Mouse (Mus musculus): ENCODE measurements around the gene Nt5dc2. TPM values are rescaled to one million over a fixed set of nuclear protein-coding genes. Genes with fewer than 3 reads are reported as not detected.

The Nt5dc2 gene
- total RNA-seq, 1 experiment: 155 TPM

GRCm38 (mm10) chr14:31138897-31139429 is 8.1 kb downstream of the Nt5dc2 start:
- Histone ChIP-seq H3K9me3 (ENCODE audit: control insufficient read depth, insufficient read depth, low read depth, low read length) (no peaks in the 10 kb centered on the region), H3K27ac (ENCODE audit: insufficient read depth, low read depth, low read length, poor library complexity, severe bottlenecking) (no peak overlapping the region), H3K4me1 (ENCODE audit: control insufficient read depth in 2 of 2, insufficient read depth in 2 of 2, low read length in 2 of 2, poor library complexity in 1 of 2) (peaks cover 6 to 16% of the 10 kb centered on the region in 2 experiments; a peak in 2 of 4 replicates), H3K9ac (ENCODE audit: insufficient read depth, low read depth, low read length, poor library complexity, severe bottlenecking) (no peak overlapping the region), H3K4me3 (ENCODE audit: insufficient read depth in 1 of 2, low read depth in 1 of 2, low read length in 2 of 2, poor library complexity in 1 of 2, severe bottlenecking in 1 of 2) (no peak overlapping the region; a peak in 2 of 4 replicates), H3K36me3 (ENCODE audit: control insufficient read depth, insufficient read depth, low read length, poor library complexity, severe bottlenecking) (peaks cover 51% of the 10 kb centered on the region)
- no peak for DNase-seq (ENCODE audit: low read depth, low spot score)
- in situ Hi-C loops (cut with MboI; ENCODE audit: low sequenced_read_pairs in 2 of 2, unreplicated experiment in 2 of 2): no loop called here
- no peak for TF ChIP-seq MAFK (IDR thresholded peaks at IDR 0.05; ENCODE audit: insufficient read depth, low read depth, low read length)
- no peak for TF ChIP-seq ZNF384 (IDR thresholded peaks at IDR 0.05; ENCODE audit: low read depth, low read length)
- TF ChIP-seq HCFC1 (IDR thresholded peaks at IDR 0.05; ENCODE audit: borderline replicate concordance, insufficient read depth, low read length): no peak
- no peak for TF ChIP-seq CHD2 (IDR thresholded peaks at IDR 0.05; ENCODE audit: low read depth, low read length)
- TF ChIP-seq ZC3H11A (IDR thresholded peaks at IDR 0.05; ENCODE audit: borderline replicate concordance, low read depth, low read length): no peak

DNA sequence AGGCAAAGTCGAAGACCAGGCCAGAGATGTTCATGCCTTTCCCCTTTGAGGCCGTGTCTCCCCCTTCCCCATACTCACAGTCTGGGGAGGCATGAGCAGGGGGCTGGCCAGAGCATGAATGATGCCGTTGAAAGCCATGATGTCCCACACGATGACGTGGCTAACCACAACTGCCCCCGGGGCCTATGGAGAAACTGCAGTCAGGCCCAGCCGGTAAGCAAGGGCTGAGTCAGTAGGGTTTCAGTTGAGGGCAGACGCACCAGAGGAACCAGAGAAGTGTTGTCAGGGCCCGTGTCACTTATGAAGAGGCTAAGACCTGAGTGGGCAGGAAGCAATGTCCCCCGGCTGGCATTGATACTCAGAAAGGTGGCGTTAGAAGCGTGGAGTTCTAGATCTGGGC is 8.8 kb downstream of the Nt5dc2 start:
- Histone ChIP-seq H3K4me3 (ENCODE audit: insufficient read depth in 1 of 2, low read depth in 1 of 2, low read length in 2 of 2, poor library complexity in 1 of 2, severe bottlenecking in 1 of 2) (no peak overlapping the region), H3K27ac (ENCODE audit: insufficient read depth, low read depth, low read length, poor library complexity, severe bottlenecking) (no peak overlapping the region), H3K4me1 (ENCODE audit: control insufficient read depth in 2 of 2, insufficient read depth in 2 of 2, low read length in 2 of 2, poor library complexity in 1 of 2) (peaks cover 6 to 16% of the 10 kb centered on the region in 2 experiments; a peak in 2 of 4 replicates), H3K9ac (ENCODE audit: insufficient read depth, low read depth, low read length, poor library complexity, severe bottlenecking) (no peak overlapping the region), H3K9me3 (ENCODE audit: control insufficient read depth, insufficient read depth, low read depth, low read length) (no peaks in the 10 kb centered on the region), H3K36me3 (ENCODE audit: control insufficient read depth, insufficient read depth, low read length, poor library complexity, severe bottlenecking) (peaks cover 48% of the 10 kb centered on the region)
- DNase-seq (ENCODE audit: low read depth, low spot score): no peak
- in situ Hi-C loops (cut with MboI; ENCODE audit: low sequenced_read_pairs in 2 of 2, unreplicated experiment in 2 of 2): no loop called here
- no peak for TF ChIP-seq HCFC1 (IDR thresholded peaks at IDR 0.05; ENCODE audit: borderline replicate concordance, insufficient read depth, low read length)
- TF ChIP-seq ZC3H11A (IDR thresholded peaks at IDR 0.05; ENCODE audit: borderline replicate concordance, low read depth, low read length): no peak
- TF ChIP-seq CHD2 (IDR thresholded peaks at IDR 0.05; ENCODE audit: low read depth, low read length): no peak
- TF ChIP-seq ZNF384 (IDR thresholded peaks at IDR 0.05; ENCODE audit: low read depth, low read length): no peak
- no peak for TF ChIP-seq MAFK (IDR thresholded peaks at IDR 0.05; ENCODE audit: insufficient read depth, low read depth, low read length)

DNA sequence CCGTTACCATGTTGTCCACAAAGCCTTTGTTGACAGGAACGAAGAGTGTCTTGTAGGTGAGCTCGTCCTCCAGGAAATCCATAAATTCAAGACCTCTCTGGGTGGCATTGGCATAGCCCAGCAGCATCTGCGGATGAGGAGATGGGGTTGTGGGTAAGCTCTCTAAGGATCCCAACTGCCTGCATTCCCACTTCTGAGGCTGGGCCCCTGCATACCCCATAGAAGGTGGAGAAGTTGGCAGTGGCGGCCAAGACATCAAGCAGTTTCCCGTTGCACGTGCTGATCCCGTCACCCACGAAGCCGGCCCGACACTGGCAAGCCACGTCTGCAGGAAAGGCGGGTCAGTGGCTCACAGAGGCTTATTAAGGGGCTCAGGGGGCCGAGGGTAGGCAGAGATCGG is 9.3 kb downstream of the Nt5dc2 start:
- Histone ChIP-seq H3K4me3 (ENCODE audit: insufficient read depth in 1 of 2, low read depth in 1 of 2, low read length in 2 of 2, poor library complexity in 1 of 2, severe bottlenecking in 1 of 2) (no peak overlapping the region), H3K4me1 (ENCODE audit: control insufficient read depth in 2 of 2, insufficient read depth in 2 of 2, low read length in 2 of 2, poor library complexity in 1 of 2) (peaks cover 6 to 16% of the 10 kb centered on the region in 2 experiments; a peak in 2 of 4 replicates), H3K36me3 (ENCODE audit: control insufficient read depth, insufficient read depth, low read length, poor library complexity, severe bottlenecking) (peaks cover 45% of the 10 kb centered on the region), H3K9ac (ENCODE audit: insufficient read depth, low read depth, low read length, poor library complexity, severe bottlenecking) (no peak overlapping the region), H3K9me3 (ENCODE audit: control insufficient read depth, insufficient read depth, low read depth, low read length) (no peaks in the 10 kb centered on the region), H3K27ac (ENCODE audit: insufficient read depth, low read depth, low read length, poor library complexity, severe bottlenecking) (no peak overlapping the region)
- in situ Hi-C loops (cut with MboI; ENCODE audit: low sequenced_read_pairs in 2 of 2, unreplicated experiment in 2 of 2): no loop called here
- no peak for DNase-seq (ENCODE audit: low read depth, low spot score)
- no peak for TF ChIP-seq CHD2 (IDR thresholded peaks at IDR 0.05; ENCODE audit: low read depth, low read length)
- TF ChIP-seq HCFC1 (IDR thresholded peaks at IDR 0.05; ENCODE audit: borderline replicate concordance, insufficient read depth, low read length): no peak
- TF ChIP-seq ZNF384 (IDR thresholded peaks at IDR 0.05; ENCODE audit: low read depth, low read length): no peak
- TF ChIP-seq ZC3H11A (IDR thresholded peaks at IDR 0.05; ENCODE audit: borderline replicate concordance, low read depth, low read length): no peak
- no peak for TF ChIP-seq MAFK (IDR thresholded peaks at IDR 0.05; ENCODE audit: insufficient read depth, low read depth, low read length)

GRCm38 (mm10) chr14:31141011-31141410 is 10.2 kb downstream of the Nt5dc2 start:
- TF ChIP-seq CHD2 (IDR thresholded peaks at IDR 0.05; ENCODE audit: low read depth, low read length) (no peak), HCFC1 (IDR thresholded peaks at IDR 0.05; ENCODE audit: borderline replicate concordance, insufficient read depth, low read length) (no peak), ZC3H11A (IDR thresholded peaks at IDR 0.05; ENCODE audit: borderline replicate concordance, low read depth, low read length) (no peak), ZNF384 (IDR thresholded peaks at IDR 0.05; ENCODE audit: low read depth, low read length) (no peak), MAFK (IDR thresholded peaks at IDR 0.05; ENCODE audit: insufficient read depth, low read depth, low read length) (no peak)
- in situ Hi-C loops (cut with MboI; ENCODE audit: low sequenced_read_pairs in 2 of 2, unreplicated experiment in 2 of 2): no loop called here
- DNase-seq (ENCODE audit: low read depth, low spot score): no peak
- Histone ChIP-seq H3K4me1 (ENCODE audit: control insufficient read depth in 2 of 2, insufficient read depth in 2 of 2, low read length in 2 of 2, poor library complexity in 1 of 2) (peaks cover 6 to 16% of the 10 kb centered on the region in 2 experiments; a peak in 2 of 4 replicates), H3K9ac (ENCODE audit: insufficient read depth, low read depth, low read length, poor library complexity, severe bottlenecking) (no peak overlapping the region), H3K27ac (ENCODE audit: insufficient read depth, low read depth, low read length, poor library complexity, severe bottlenecking) (no peak overlapping the region), H3K9me3 (ENCODE audit: control insufficient read depth, insufficient read depth, low read depth, low read length) (no peaks in the 10 kb centered on the region), H3K36me3 (ENCODE audit: control insufficient read depth, insufficient read depth, low read length, poor library complexity, severe bottlenecking) (peaks cover 36% of the 10 kb centered on the region), H3K4me3 (ENCODE audit: insufficient read depth in 1 of 2, low read depth in 1 of 2, low read length in 2 of 2, poor library complexity in 1 of 2, severe bottlenecking in 1 of 2) (no peak overlapping the region)
